Mouse (Mus musculus): ENCODE measurements around the gene Dhps. TPM values are rescaled to one million over a fixed set of nuclear protein-coding genes. Genes with fewer than 3 reads are reported as not detected.
"Not testable (repeated sequence)": the region's sequence is repeated elsewhere in the genome, so short reads cannot be mapped to it uniquely, and the experiment has no call there.

Gene Dhps
- total RNA-seq, 1 experiment from 2014 or later = 15.5 TPM

DNA sequence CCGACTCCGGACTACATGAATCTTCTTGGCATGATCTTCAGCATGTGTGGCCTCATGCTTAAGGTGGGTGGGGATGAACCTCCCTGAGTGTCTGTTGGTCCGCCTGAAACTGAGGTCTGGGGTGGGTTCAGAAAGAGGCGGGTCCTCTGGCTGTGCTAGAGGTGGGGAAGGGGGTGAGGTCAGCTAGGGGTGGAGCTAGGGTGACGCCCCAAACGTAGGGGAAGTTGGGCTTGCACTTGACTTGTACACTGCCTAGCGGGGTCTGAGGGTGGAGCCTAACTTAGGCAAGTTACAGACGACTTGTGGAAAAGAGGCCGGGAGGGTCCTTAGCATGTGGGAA lies 9.6 kb downstream of the Dhps start, which contains the start of gene Wdr83:
TSS of gene Wdr83 (minus strand) at position 91 of the 340 bp plus-strand sequence.
- peak; percentile 66 to 67 for ATAC-seq (replicated peaks in 1 of 2; ENCODE audit: insufficient read depth in 1 of 2, low FRiP score in 2 of 2, low TSS enrichment in 1 of 2, low read depth in 1 of 2, poor library complexity in 2 of 2, severe bottlenecking in 2 of 2)

- not testable (repeated sequence) for ATAC-seq (replicated peaks in 1 of 2; ENCODE audit: insufficient read depth in 1 of 2, low FRiP score in 2 of 2, low TSS enrichment in 1 of 2, low read depth in 1 of 2, poor library complexity in 2 of 2, severe bottlenecking in 2 of 2)
These were observed 10.6 kb downstream of the Dhps start for GRCm38 (mm10) chr8:85082169-85082568.

DNA sequence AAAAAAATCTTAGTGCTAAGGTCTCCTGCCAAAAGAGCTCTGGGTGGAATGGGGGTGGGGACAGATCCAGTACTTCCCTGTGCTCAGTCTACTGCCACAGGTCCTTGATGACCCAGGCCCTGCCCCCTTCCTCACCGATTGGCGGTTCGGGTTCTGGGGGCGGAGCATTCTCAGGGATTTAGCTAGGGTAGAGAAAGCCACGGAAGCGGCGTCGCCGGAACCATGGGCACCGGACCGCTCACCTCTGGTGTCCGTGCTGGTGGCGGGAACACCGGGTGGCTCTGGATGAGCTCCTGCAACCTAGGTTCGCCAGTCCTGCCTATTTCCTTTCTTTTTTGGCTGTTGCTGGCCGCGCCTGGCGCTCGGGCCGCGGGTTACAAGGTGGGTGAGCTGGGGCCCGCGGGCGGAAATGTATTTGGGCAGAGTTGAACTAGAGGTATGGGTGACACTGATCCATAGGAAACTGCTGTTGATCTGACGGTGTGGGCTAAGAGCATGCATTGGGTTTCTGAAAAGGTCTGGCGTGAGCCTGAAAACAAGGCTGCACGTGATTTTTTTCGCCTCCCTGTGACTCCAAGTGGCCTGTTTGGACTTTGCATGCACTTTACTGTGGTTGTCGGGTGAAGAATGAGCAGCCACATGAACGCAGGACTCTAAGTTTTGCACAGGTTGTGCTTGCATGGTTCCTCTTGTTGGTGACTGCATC lies 11.7 kb downstream of the Dhps start, which contains the start of gene Man2b1:
TSS of gene Man2b1 (plus strand) at position 163 of the 706 bp plus-strand sequence.
- ATAC-seq (replicated peaks in 1 of 2; ENCODE audit: insufficient read depth in 1 of 2, low FRiP score in 2 of 2, low TSS enrichment in 1 of 2, low read depth in 1 of 2, poor library complexity in 2 of 2, severe bottlenecking in 2 of 2) = peak; percentile 74 to 78

- ATAC-seq (replicated peaks in 1 of 2; ENCODE audit: insufficient read depth in 1 of 2, low FRiP score in 2 of 2, low TSS enrichment in 1 of 2, low read depth in 1 of 2, poor library complexity in 2 of 2, severe bottlenecking in 2 of 2) = peak in 1 of 2 experiments; percentile 14; a peak in 1 of 4 replicates
These were observed 13.1 kb downstream of the Dhps start for GRCm38 (mm10) chr8:85084633-85085032.

GRCm38 (mm10) chr8:85086238-85086637 lies 14.7 kb downstream of the Dhps start:
- no peak for ATAC-seq (replicated peaks in 1 of 2; ENCODE audit: insufficient read depth in 1 of 2, low FRiP score in 2 of 2, low TSS enrichment in 1 of 2, low read depth in 1 of 2, poor library complexity in 2 of 2, severe bottlenecking in 2 of 2)

DNA sequence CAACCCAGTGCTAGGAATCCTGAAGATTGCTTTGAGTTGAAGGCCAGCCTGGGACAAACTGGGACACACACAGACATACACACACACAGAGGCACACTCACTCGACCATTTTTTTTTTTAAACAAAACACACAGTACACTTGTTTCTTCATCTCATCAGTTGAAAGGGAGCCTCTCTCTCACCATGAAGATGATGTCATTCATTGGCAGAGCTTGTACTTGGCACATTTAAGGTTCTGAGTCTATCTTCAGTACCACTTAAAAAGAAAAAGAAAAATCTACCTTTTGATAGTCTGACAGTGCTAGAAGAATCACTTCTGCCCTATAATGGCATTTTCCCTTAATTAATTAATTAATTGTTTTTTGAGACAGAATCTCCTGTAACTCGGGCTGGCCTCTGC lies 17.2 kb downstream of the Dhps start:
- no peak for ATAC-seq (replicated peaks in 1 of 2; ENCODE audit: insufficient read depth in 1 of 2, low FRiP score in 2 of 2, low TSS enrichment in 1 of 2, low read depth in 1 of 2, poor library complexity in 2 of 2, severe bottlenecking in 2 of 2)

- no peak for ATAC-seq (replicated peaks in 1 of 2; ENCODE audit: insufficient read depth in 1 of 2, low FRiP score in 2 of 2, low TSS enrichment in 1 of 2, low read depth in 1 of 2, poor library complexity in 2 of 2, severe bottlenecking in 2 of 2)
These were observed 19.3 kb downstream of the Dhps start for GRCm38 (mm10) chr8:85090856-85091255.

DNA sequence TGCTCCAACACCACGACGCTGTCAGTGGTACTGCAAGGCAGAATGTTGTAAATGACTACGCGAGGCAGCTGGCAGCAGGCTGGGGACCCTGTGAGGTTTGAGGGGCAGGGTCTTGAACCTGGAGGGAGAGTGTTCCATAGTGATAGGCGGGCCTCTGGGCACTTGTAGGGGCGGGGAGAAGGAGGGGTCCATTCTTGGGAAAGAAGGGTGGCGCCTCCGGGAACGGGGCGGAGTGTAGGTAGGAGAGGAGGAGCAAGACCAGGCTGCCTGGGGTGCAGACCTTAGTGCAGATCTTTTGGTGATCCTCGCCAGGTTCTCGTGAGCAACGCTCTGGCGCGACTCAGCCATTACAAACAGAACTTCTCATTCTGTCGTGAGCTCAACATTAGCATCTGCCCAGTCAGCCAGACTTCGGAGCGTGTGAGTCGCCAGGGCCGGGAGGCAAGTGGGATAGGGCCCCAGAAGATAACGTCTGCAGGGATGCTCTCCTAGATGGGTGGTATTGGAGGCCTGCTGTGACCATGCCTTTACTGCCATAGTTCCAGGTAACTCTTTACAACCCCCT lies 20.1 kb downstream of the Dhps start:
- ATAC-seq (replicated peaks in 1 of 2; ENCODE audit: insufficient read depth in 1 of 2, low FRiP score in 2 of 2, low TSS enrichment in 1 of 2, low read depth in 1 of 2, poor library complexity in 2 of 2, severe bottlenecking in 2 of 2) = no peak

GRCm38 (mm10) chr8:85095051-85095450 lies 23.5 kb downstream of the Dhps start:
- ATAC-seq (replicated peaks in 1 of 2; ENCODE audit: insufficient read depth in 1 of 2, low FRiP score in 2 of 2, low TSS enrichment in 1 of 2, low read depth in 1 of 2, poor library complexity in 2 of 2, severe bottlenecking in 2 of 2) = no peak

DNA sequence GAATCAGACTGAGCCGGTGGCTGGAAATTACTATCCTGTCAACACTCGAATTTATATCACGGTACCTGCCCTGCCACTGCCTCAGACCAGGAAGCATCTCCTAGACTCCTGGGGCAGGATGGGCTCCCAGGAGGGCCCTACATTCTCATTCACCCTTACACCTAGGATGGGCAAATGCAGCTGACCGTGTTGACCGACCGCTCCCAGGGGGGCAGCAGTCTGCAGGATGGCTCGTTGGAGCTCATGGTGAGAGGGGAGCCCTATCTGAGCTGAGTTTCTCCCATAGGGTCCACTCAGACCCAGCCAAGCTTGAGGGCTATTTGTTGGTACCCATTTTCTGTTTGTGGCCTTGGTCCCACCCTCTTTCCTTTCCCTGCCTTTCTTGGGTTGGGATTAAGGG lies 24.0 kb downstream of the Dhps start:
- ATAC-seq (replicated peaks in 1 of 2; ENCODE audit: insufficient read depth in 1 of 2, low FRiP score in 2 of 2, low TSS enrichment in 1 of 2, low read depth in 1 of 2, poor library complexity in 2 of 2, severe bottlenecking in 2 of 2) = no peak

DNA sequence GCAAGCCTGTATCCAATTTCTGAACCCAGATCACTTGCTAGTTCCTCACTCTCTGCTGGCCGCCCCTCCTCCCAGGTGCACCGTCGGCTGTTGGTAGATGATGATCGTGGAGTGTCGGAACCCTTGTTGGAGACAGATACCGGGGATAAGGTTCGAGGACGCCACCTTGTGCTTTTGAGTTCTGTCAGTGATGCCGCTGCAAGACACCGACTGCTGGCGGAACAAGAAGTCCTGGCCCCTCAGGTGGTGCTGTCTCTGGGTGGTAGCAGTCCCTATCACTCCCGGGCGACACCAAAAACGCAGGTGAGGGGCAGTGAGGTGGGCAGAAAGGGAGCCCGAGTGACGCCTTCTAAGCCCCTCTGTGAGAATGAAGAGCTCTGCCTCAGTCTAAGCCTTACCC lies 24.6 kb downstream of the Dhps start:
- no peak for ATAC-seq (replicated peaks in 1 of 2; ENCODE audit: insufficient read depth in 1 of 2, low FRiP score in 2 of 2, low TSS enrichment in 1 of 2, low read depth in 1 of 2, poor library complexity in 2 of 2, severe bottlenecking in 2 of 2)

- ATAC-seq (replicated peaks in 1 of 2; ENCODE audit: insufficient read depth in 1 of 2, low FRiP score in 2 of 2, low TSS enrichment in 1 of 2, low read depth in 1 of 2, poor library complexity in 2 of 2, severe bottlenecking in 2 of 2) = no peak
These were observed 25.3 kb downstream of the Dhps start for GRCm38 (mm10) chr8:85096850-85097249.

DNA sequence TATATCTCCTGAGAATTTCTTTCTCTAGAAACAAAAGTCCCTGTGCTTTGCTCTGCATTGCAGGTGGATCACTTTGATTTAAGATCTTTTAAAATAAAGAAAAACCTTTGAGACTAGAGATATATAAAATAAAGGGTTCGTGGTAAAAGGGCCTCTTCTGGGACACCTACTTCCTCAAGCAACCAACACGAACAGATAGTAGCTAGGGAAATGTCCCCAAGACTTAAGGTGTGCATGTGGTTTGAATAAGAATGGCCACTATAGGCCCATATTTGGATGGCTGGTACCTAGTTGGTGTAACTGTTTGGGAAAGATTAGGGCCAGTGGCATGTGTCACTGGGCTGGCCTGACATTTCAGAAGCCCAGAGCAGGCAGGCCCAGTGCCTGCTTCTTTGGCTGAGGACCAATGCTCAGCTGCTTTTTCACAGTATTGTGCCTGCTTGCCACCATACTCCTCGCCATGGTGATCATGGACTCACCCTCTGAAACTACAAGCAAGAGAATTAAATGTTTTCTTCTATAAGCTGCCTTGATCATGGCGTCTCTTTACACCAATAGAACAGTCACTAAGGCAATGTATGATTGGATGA lies 28.6 kb downstream of the Dhps start:
- no peak for ATAC-seq (replicated peaks in 1 of 2; ENCODE audit: insufficient read depth in 1 of 2, low FRiP score in 2 of 2, low TSS enrichment in 1 of 2, low read depth in 1 of 2, poor library complexity in 2 of 2, severe bottlenecking in 2 of 2)

DNA sequence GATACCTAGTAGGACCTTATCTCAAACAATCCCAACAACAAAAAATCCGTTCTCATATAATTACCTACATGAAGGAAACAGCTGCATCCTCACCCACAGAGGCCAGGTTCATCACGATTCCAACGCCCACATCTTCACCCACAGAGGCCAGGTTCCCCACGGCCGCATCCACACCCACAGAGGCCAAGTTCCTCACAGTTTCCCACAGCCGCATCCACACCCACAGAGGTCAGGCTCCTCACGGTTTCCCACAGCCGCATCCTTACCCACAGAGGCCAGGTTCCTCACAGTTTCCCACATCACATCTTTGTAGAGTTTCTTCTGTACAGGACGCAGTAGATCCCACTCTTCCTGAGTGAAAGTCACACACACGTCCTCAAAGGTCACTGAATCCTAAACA lies 41.7 kb downstream of the Dhps start:
- no peak for ATAC-seq (replicated peaks in 1 of 2; ENCODE audit: insufficient read depth in 1 of 2, low FRiP score in 2 of 2, low TSS enrichment in 1 of 2, low read depth in 1 of 2, poor library complexity in 2 of 2, severe bottlenecking in 2 of 2)

DNA sequence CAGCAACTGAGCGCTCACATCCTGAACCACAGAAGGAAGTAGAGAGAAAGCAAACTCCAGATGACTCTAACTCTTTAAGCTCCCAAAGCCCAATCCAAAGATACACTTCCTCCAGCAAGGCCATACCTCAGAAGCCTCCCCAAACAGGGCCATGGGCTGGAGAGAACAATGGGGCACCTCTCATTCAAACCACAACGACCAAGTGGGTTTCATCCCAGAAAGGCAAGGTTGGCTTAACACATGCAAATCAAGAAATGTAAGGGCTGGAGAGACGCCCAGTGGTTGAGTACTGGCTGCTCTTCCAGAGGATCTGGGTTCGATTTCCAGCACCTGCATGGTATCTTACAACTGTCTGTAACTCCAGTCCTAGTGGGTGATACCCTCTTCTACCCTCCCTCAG lies 43.9 kb downstream of the Dhps start:
- ATAC-seq (replicated peaks in 1 of 2; ENCODE audit: insufficient read depth in 1 of 2, low FRiP score in 2 of 2, low TSS enrichment in 1 of 2, low read depth in 1 of 2, poor library complexity in 2 of 2, severe bottlenecking in 2 of 2) = no peak

GRCm38 (mm10) chr8:85116984-85117383 lies 45.4 kb downstream of the Dhps start:
- no peak for ATAC-seq (replicated peaks in 1 of 2; ENCODE audit: insufficient read depth in 1 of 2, low FRiP score in 2 of 2, low TSS enrichment in 1 of 2, low read depth in 1 of 2, poor library complexity in 2 of 2, severe bottlenecking in 2 of 2)

- peak; percentile 7 to 25; a peak in 2 of 4 replicates for ATAC-seq (replicated peaks in 1 of 2; ENCODE audit: insufficient read depth in 1 of 2, low FRiP score in 2 of 2, low TSS enrichment in 1 of 2, low read depth in 1 of 2, poor library complexity in 2 of 2, severe bottlenecking in 2 of 2)
These were observed 47.8 kb downstream of the Dhps start for GRCm38 (mm10) chr8:85119052-85119981.

- not testable (repeated sequence) for ATAC-seq (replicated peaks in 1 of 2; ENCODE audit: insufficient read depth in 1 of 2, low FRiP score in 2 of 2, low TSS enrichment in 1 of 2, low read depth in 1 of 2, poor library complexity in 2 of 2, severe bottlenecking in 2 of 2)
These were observed 48.7 kb downstream of the Dhps start for GRCm38 (mm10) chr8:85120251-85120650.
